8 mouse cellular contexts compared by ENCODE assay signal in genomic region chr7:110164103-110164681, GRCm38 (mm10). TPM values are rescaled to one million over a fixed set of nuclear protein-coding genes. Genes with fewer than 3 reads are reported as not detected.
A peak's percentile ranks its signal among the peaks of the same experiment; 100 is the strongest.
DNase-seq lines count a peak whose midpoint lies in the region; ATAC-seq lines count a peak whose summit lies in the region.

No protein-coding gene starts in this region.

- H3K4me2 ChIP-seq in hindbrain, embryonic 14.5 days (replicated peaks), result peak overlapping the region; percentile 66

- no peaks in the 10 kb centered on the region for H3K4me1 ChIP-seq in hindbrain, embryonic 14.5 days (replicated peaks; ENCODE audit: control insufficient read depth, insufficient read depth, low read length)

- no peaks in the 10 kb centered on the region for H3K27me3 ChIP-seq in hindbrain, embryonic 14.5 days (ENCODE audit: control insufficient read depth, insufficient read depth, low read length)

- peak; percentile 72 for ATAC-seq in hindbrain, embryonic 14.5 days (ENCODE audit: low FRiP score)

- peak overlapping the region; percentile 78 for H3K27ac ChIP-seq in hindbrain, embryonic 14.5 days

- H3K4me3 ChIP-seq in hindbrain, embryonic 14.5 days (replicated peaks; ENCODE audit: low read length), result peak overlapping the region; percentile 45

- under 1% methylated on average over 24 of the region's 24 CpGs for WGBS in hindbrain, embryonic 14.5 days

- no peaks in the 10 kb centered on the region for H3K9me3 ChIP-seq in hindbrain, embryonic 14.5 days (ENCODE audit: control insufficient read depth, low read length)

- DNase-seq in R1 (ENCODE audit: low read depth, low spot score), result peak; percentile 89
- peak; percentile 68 to 76 for DNase-seq in cerebellum, postnatal 25 days
- peak; percentile 52 to 67 for DNase-seq in frontal cortex, postnatal 25 days (ENCODE audit: low spot score in 2 of 2)
- DNase-seq in hindbrain, embryonic 14.5 days (ENCODE audit: low spot score), result peak; percentile 86
- DNase-seq in layer of hippocampus, postnatal 36 days, result peak; percentile 69 to 71
- peak; percentile 97 for DNase-seq in lung, postnatal 36 days
- peak; percentile 91 for DNase-seq in retina, postnatal 1 day
- peak; percentile 84 for DNase-seq in urinary bladder, adult 18-20 months (ENCODE audit: low spot score in 2 of 2)

- peak overlapping the region; percentile 68 for H3K9ac ChIP-seq in hindbrain, embryonic 14.5 days

- H3K36me3 ChIP-seq in hindbrain, embryonic 14.5 days (replicated peaks; ENCODE audit: control insufficient read depth, insufficient read depth), result no peaks in the 10 kb centered on the region

RNA-seq across cellular contexts. Expression of gene Wee1, which starts 42.3 kb away (rescaled TPM):
- 5.7 and 7.8 TPM in 2 replicates for polyA plus RNA-seq in hindbrain, embryonic 14.5 days (2014; fragmentation: Nextera tagmentation; extraction: Ambion mirVana)
- total RNA-seq in layer of hippocampus, postnatal 36 days (2021), result 10 to 100 TPM; 19.7 to 22.6 TPM

RNA-seq across cellular contexts. Expression of gene Swap70, which starts 57.3 kb away (rescaled TPM):
- 10.1 and 12.0 TPM in 2 replicates for polyA plus RNA-seq in hindbrain, embryonic 14.5 days (2014; fragmentation: Nextera tagmentation; extraction: Ambion mirVana)
- 10 to 100 TPM; 10.7 TPM for total RNA-seq in layer of hippocampus, postnatal 36 days (2021)

Comparison
In these comparisons a context has a peak if more than half of its experiments do, and no peak if none do; other contexts are left out.
1. Peak in every context shown above with its lines: DNase-seq, ATAC-seq, H3K4me3 ChIP-seq and H3K27ac ChIP-seq.